Mouse (Mus musculus): ENCODE results near the gene Cldn13. TPM values are rescaled to one million over a fixed set of nuclear protein-coding genes. Genes with fewer than 3 reads are reported as not detected.
"Not testable (repeated sequence)": the region's sequence is repeated elsewhere in the genome, so short reads cannot be mapped to it uniquely, and the experiment has no call there.

Cldn13 gene
- polyA plus RNA-seq (2012; fragmentation: generic; extraction: Trizol), result not detected
- long read RNA-seq, experiment 1, result 0 reads
- long read RNA-seq, experiment 2, result 0 reads

GRCm38 (mm10) chr5:134915311-134915710, at the start of gene Cldn13:
Gene Cldn13, minus strand, starts transcription at chr5:134915526.
- no peak within 1 kb of the TSS for H3K4me3 ChIP-seq (ENCODE audit: insufficient read depth, poor library complexity, severe bottlenecking)

GRCm38 (mm10) chr5:134964655-134965054, 49.3 kb upstream of the Cldn13 start:
- not testable (repeated sequence) for H3K79me2 ChIP-seq (ENCODE audit: control insufficient read depth, insufficient read depth); H3K79me3 ChIP-seq (ENCODE audit: low read depth); H3ac ChIP-seq (ENCODE audit: control insufficient read depth, insufficient read length, low read depth); H3K27me3 ChIP-seq (ENCODE audit: control insufficient read depth, insufficient read depth, insufficient read length); H3K4me3 ChIP-seq (ENCODE audit: insufficient read depth, poor library complexity, severe bottlenecking); H3K36me3 ChIP-seq (ENCODE audit: control insufficient read depth, insufficient read depth)

More at GRCm38 (mm10) chr5:134915311-134915710, at the start of gene Cldn13:
- no peaks in the 10 kb centered on the region for H3K27me3 ChIP-seq (ENCODE audit: control insufficient read depth, insufficient read depth, insufficient read length)
- TF ChIP-seq CTCF (IDR thresholded peaks at IDR 0.05; ENCODE audit: control insufficient read depth, insufficient read depth, insufficient read length) (no peak), MYOG (IDR thresholded peaks at IDR 0.05; ENCODE audit: control insufficient read depth, extremely low read depth, insufficient read length) (no peak), FOSL1 (IDR thresholded peaks at IDR 0.05; ENCODE audit: insufficient read depth, low read length, poor library complexity, severe bottlenecking) (no peak), MYOD1 (IDR thresholded peaks at IDR 0.05; ENCODE audit: control insufficient read depth, insufficient read length, low read depth) (no peak)
- H3ac ChIP-seq (ENCODE audit: control insufficient read depth, insufficient read length, low read depth), result no peak within 1 kb of the TSS
- H3K79me3 ChIP-seq (ENCODE audit: low read depth), result no peaks in the 10 kb centered on the region
- H3K79me2 ChIP-seq (ENCODE audit: control insufficient read depth, insufficient read depth), result no peaks in the 10 kb centered on the region
- no peaks in the 10 kb centered on the region for H3K36me3 ChIP-seq (ENCODE audit: control insufficient read depth, insufficient read depth)

DNA sequence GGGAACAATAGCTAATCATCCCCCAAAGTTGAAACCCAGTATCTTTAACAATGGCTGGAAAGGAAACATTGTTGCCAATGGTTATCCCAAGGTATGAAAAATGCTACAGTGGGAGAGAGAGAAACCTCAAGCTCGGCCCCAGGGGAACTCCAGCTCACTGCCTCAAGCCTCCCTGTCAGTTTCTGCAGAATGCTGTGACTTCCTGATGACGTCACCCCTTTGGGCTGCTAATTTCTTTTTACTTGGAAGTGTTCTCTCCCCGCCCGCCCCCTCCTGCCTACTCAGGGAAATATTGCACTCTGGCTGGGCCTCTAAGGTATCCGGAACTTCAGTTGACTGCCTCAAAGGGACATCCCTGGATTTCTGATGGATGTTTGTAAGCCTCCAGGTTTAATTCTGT, 48.2 kb upstream of the Cldn13 start:
- H3K27me3 ChIP-seq (ENCODE audit: control insufficient read depth, insufficient read depth, insufficient read length), result peaks cover 6% of the 10 kb centered on the region
- TF ChIP-seq CEBPB (IDR thresholded peaks at IDR 0.05; ENCODE audit: low read depth), result no peak
- TF ChIP-seq MYOG (IDR thresholded peaks at IDR 0.05; ENCODE audit: control insufficient read depth, extremely low read depth, insufficient read length), result no peak
- TF ChIP-seq CTCF (IDR thresholded peaks at IDR 0.05; ENCODE audit: control insufficient read depth, insufficient read depth, insufficient read length), result no peak
- no peak for TF ChIP-seq FOSL1 (IDR thresholded peaks at IDR 0.05; ENCODE audit: insufficient read depth, low read length, poor library complexity, severe bottlenecking)
- no peak for TF ChIP-seq MAX (IDR thresholded peaks at IDR 0.05)
- TF ChIP-seq USF1 (IDR thresholded peaks at IDR 0.05; ENCODE audit: low read depth), result no peak
- no peak for TF ChIP-seq MYOD1 (IDR thresholded peaks at IDR 0.05; ENCODE audit: control insufficient read depth, insufficient read length, low read depth)
- no peaks in the 10 kb centered on the region for H3K36me3 ChIP-seq (ENCODE audit: control insufficient read depth, insufficient read depth)
- H3K79me3 ChIP-seq (ENCODE audit: low read depth), result no peaks in the 10 kb centered on the region
- no peak overlapping the region for H3K4me3 ChIP-seq (ENCODE audit: insufficient read depth, poor library complexity, severe bottlenecking)
- no peak overlapping the region for H3ac ChIP-seq (ENCODE audit: control insufficient read depth, insufficient read length, low read depth)
- no peaks in the 10 kb centered on the region for H3K79me2 ChIP-seq (ENCODE audit: control insufficient read depth, insufficient read depth)

DNA sequence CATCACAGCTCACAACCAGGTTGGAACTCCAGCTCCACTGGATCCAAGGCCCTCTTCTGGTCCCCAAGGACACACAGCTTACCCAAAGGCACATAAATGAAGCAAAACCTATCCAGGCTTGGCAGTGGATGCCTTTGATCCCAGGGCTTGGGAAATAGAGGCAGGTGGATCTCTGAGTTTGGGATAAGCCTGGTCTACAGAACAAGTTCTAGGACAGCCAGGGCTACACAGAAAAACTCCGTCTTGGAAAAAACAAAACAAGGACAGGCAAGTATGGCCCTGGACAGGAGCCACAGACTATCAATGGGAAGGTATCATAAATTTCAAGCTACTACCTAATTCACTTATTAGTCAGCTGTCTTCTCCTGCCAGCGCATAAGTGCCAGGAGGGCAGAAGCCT, 46.2 kb upstream of the Cldn13 start:
- Histone ChIP-seq H3K79me3 (ENCODE audit: low read depth) (no peaks in the 10 kb centered on the region), H3ac (ENCODE audit: control insufficient read depth, insufficient read length, low read depth) (no peak overlapping the region)
- TF ChIP-seq CTCF (IDR thresholded peaks at IDR 0.05; ENCODE audit: control insufficient read depth, insufficient read depth, insufficient read length), result no peak
- no peak for TF ChIP-seq MYOD1 (IDR thresholded peaks at IDR 0.05; ENCODE audit: control insufficient read depth, insufficient read length, low read depth)
- no peak for TF ChIP-seq USF1 (IDR thresholded peaks at IDR 0.05; ENCODE audit: low read depth)
- TF ChIP-seq CEBPB (IDR thresholded peaks at IDR 0.05; ENCODE audit: low read depth), result no peak

GRCm38 (mm10) chr5:134960430-134960829, 45.1 kb upstream of the Cldn13 start:
- TF ChIP-seq CEBPB (IDR thresholded peaks at IDR 0.05; ENCODE audit: low read depth) (no peak), FOSL1 (IDR thresholded peaks at IDR 0.05; ENCODE audit: insufficient read depth, low read length, poor library complexity, severe bottlenecking) (no peak), USF1 (IDR thresholded peaks at IDR 0.05; ENCODE audit: low read depth) (no peak), MYOD1 (IDR thresholded peaks at IDR 0.05; ENCODE audit: control insufficient read depth, insufficient read length, low read depth) (peak; percentile 29), CTCF (IDR thresholded peaks at IDR 0.05; ENCODE audit: control insufficient read depth, insufficient read depth, insufficient read length) (no peak)
- Histone ChIP-seq H3K79me3 (ENCODE audit: low read depth) (no peaks in the 10 kb centered on the region), H3K4me3 (ENCODE audit: insufficient read depth, poor library complexity, severe bottlenecking) (no peak overlapping the region), H3K79me2 (ENCODE audit: control insufficient read depth, insufficient read depth) (no peaks in the 10 kb centered on the region), H3K36me3 (ENCODE audit: control insufficient read depth, insufficient read depth) (no peaks in the 10 kb centered on the region), H3ac (ENCODE audit: control insufficient read depth, insufficient read length, low read depth) (no peak overlapping the region), H3K27me3 (ENCODE audit: control insufficient read depth, insufficient read depth, insufficient read length) (no peaks in the 10 kb centered on the region)

More for the DNA sequence above, 46.2 kb upstream of the Cldn13 start:
- no peaks in the 10 kb centered on the region for H3K36me3 ChIP-seq (ENCODE audit: control insufficient read depth, insufficient read depth)
- H3K4me3 ChIP-seq (ENCODE audit: insufficient read depth, poor library complexity, severe bottlenecking), result no peak overlapping the region
- no peaks in the 10 kb centered on the region for H3K27me3 ChIP-seq (ENCODE audit: control insufficient read depth, insufficient read depth, insufficient read length)
- H3K79me2 ChIP-seq (ENCODE audit: control insufficient read depth, insufficient read depth), result no peaks in the 10 kb centered on the region

GRCm38 (mm10) chr5:134959114-134959513, 43.8 kb upstream of the Cldn13 start:
- no peak overlapping the region for H3K4me3 ChIP-seq (ENCODE audit: insufficient read depth, poor library complexity, severe bottlenecking)
- no peaks in the 10 kb centered on the region for H3K27me3 ChIP-seq (ENCODE audit: control insufficient read depth, insufficient read depth, insufficient read length)
- TF ChIP-seq FOSL1 (IDR thresholded peaks at IDR 0.05; ENCODE audit: insufficient read depth, low read length, poor library complexity, severe bottlenecking) (peak; percentile 29), MYOG (IDR thresholded peaks at IDR 0.05; ENCODE audit: control insufficient read depth, extremely low read depth, insufficient read length) (no peak), CTCF (IDR thresholded peaks at IDR 0.05; ENCODE audit: control insufficient read depth, insufficient read depth, insufficient read length) (no peak), MAX (IDR thresholded peaks at IDR 0.05) (peak; percentile 21), CEBPB (IDR thresholded peaks at IDR 0.05; ENCODE audit: low read depth) (no peak), MYOD1 (IDR thresholded peaks at IDR 0.05; ENCODE audit: control insufficient read depth, insufficient read length, low read depth) (peak; percentile 98), USF1 (IDR thresholded peaks at IDR 0.05; ENCODE audit: low read depth) (peak; percentile 61)
- no peaks in the 10 kb centered on the region for H3K79me2 ChIP-seq (ENCODE audit: control insufficient read depth, insufficient read depth)
- no peaks in the 10 kb centered on the region for H3K36me3 ChIP-seq (ENCODE audit: control insufficient read depth, insufficient read depth)
- no peaks in the 10 kb centered on the region for H3K79me3 ChIP-seq (ENCODE audit: low read depth)
- no peak overlapping the region for H3ac ChIP-seq (ENCODE audit: control insufficient read depth, insufficient read length, low read depth)
